Mouse (Mus musculus) liver, adult 2 months (tissue): Measurements from ENCODE around the gene Rab12.

Source experiments
- CTCF ChIP-seq: fragments of 200-500 bp; IDR thresholded peaks from 2 replicates; pipeline ENCODE4 v1.5.1; 2011; ENCODE audit warnings: low read depth, low read length, control low read depth
- POLR2A ChIP-seq: fragments of 200-500 bp; IDR thresholded peaks from 2 replicates; pipeline ENCODE4 v1.6.1; 2011; ENCODE audit warnings: low read length, control low read depth; ENCODE audit not compliant: insufficient read depth; ENCODE audit errors: extremely low read depth

DNA sequence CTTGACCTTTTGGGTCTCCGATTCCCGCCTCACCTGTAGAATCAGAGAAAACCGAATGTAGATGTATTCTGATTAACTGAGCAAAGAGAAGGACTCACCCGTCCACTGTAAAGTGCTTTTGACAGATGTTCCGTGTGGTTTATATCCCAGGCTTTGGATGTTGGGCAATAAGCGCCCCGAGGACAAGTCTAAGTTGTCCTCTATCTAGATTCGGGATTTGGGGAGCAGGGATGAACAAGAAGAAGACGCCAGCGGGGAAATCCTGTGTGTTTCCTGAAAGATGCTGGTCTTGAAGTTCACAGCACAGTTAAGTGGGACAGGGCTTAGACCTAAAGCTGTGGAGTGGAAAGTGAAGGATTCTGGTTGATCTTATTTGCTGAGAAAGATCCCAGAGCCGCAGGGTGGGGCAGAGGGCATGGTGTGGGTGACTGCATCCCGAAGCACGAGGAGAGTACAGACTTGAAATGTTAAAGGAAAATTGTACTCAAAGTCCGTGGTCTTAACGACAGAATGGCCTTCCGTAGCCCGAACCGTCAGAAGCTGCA lies 68.9 kb downstream of the Rab12 start:
- TF ChIP-seq CTCF (no peak), POLR2A (no peak)
